Mouse (Mus musculus) midbrain, embryonic 16.5 days (tissue): ENCODE measurements around the gene Pde6g. TPM values are rescaled to one million over a fixed set of nuclear protein-coding genes. Genes with fewer than 3 reads are reported as not detected.

ENCODE experiments used
- ATAC-seq: fragments of 200-750 bp; cut with Nextera tagmentation; 2 replicates; pipeline ENCODE4 v1.8.0; 2017; ENCODE audit warnings: moderate TSS enrichment
- H3K27ac ChIP-seq: fragments of 300-500 bp; sonication (generic); 2 replicates; pipeline ENCODE4 v1.5.1; 2014; ENCODE audit warnings: mild to moderate bottlenecking, low read length, mixed read lengths
- H3K27me3 ChIP-seq: fragments of 300-500 bp; sonication (generic); 2 replicates; pipeline ENCODE4 v1.6.1; 2014; ENCODE audit warnings: low read depth, low read length, mixed read lengths; ENCODE audit not compliant: control insufficient read depth, insufficient read depth
- H3K36me3 ChIP-seq: fragments of 300-500 bp; sonication (generic); 2 replicates; pipeline ENCODE4 v1.6.1; 2014; ENCODE audit warnings: mild to moderate bottlenecking, low read length, moderate library complexity, mixed read lengths; ENCODE audit not compliant: control insufficient read depth, insufficient read depth
- H3K4me1 ChIP-seq: fragments of 300-500 bp; sonication (generic); 2 replicates; pipeline ENCODE4 v1.6.1; 2014; ENCODE audit warnings: mild to moderate bottlenecking, low read length, mixed read lengths; ENCODE audit not compliant: control insufficient read depth, insufficient read depth
- H3K4me2 ChIP-seq: fragments of 300-500 bp; sonication (generic); 2 replicates; pipeline ENCODE4 v1.6.1; 2014; ENCODE audit warnings: mild to moderate bottlenecking, low read length, mixed read lengths
- H3K4me3 ChIP-seq: fragments of 300-500 bp; sonication (generic); 2 replicates; pipeline ENCODE4 v1.5.1; 2014; ENCODE audit warnings: low read depth, mild to moderate bottlenecking, low read length, moderate library complexity, mixed read lengths
- H3K9ac ChIP-seq: fragments of 300-500 bp; sonication (generic); 2 replicates; pipeline ENCODE4 v1.6.1; 2014; ENCODE audit warnings: low read depth, low read length, mixed read lengths
- H3K9me3 ChIP-seq: fragments of 300-500 bp; sonication (generic); replicated peaks from 2 replicates; pipeline ENCODE4 v1.6.1; 2014; ENCODE audit warnings: mild to moderate bottlenecking, low read length, mixed read lengths; ENCODE audit not compliant: control insufficient read depth, poor library complexity, severe bottlenecking
- WGBS: fragments of 180-500 bp; shearing (Covaris S2); extraction: QIAGEN DNeasy Blood & Tissue Kit; methylation state at CpG from one replicate; pipeline ENCODE4 v1.1.7; 2014; 5-methylcytosine and 5-hydroxymethylcytosine counted together
- polyA plus RNA-seq: library from polyadenylated mRNA; unstranded; fragments of >200 nt; fragmentation: Nextera tagmentation; extraction: Ambion mirVana; gene quantifications from 2 replicates; pipeline ENCODE4 v1.2.1, GENCODE M21; 2015

Gene Pde6g
- polyA plus RNA-seq, 1 experiment from 2014 or later = 0.36 TPM

DNA sequence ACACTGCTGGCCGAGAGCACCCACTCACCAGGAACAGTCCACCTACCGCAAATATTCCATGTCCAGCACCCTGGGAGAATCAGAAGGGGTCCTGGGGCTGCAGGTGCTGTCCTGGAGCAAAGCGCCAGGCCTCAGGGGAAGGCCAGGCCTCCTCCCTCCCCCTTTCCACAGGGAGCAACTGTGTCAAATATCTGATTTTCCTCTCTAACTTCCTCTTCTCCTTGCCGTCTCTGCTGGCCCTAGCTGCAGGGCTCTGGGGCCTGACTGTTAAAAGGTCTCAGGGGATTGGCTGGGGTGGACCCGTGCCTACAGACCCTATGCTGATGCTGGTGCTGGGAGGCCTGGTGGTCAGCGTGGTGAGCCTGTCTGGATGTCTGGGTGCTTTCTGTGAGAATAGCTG is 9.2 kb downstream of the Pde6g start:
- no peaks in the 10 kb centered on the region for H3K36me3 ChIP-seq
- no peak for ATAC-seq
- WGBS = 78% methylated on average over 6 of the region's 6 CpGs

DNA sequence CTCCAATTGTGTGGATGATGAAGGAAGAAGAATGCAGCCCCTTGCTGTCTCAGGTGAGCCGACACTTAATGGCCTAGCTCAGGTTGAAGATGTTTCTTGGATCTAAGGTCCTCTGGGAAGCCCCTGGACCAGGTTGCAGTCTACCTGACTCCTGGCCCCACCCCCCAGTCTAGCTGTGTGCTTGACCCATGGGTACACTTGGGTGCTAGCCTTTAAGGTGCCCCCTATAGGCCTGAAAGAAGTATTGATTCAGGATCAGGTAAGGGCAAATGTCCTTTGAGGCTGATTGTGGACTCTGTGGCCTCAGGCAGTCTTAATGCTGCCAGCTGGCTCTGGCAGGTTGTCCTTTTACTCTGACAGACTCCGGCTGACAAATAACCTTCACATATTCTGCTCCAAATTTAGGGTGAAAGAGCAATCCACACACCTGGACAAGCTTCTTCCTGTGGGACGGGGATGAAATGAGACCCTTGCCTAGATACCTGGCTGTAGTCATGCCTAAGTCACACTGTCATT is 10.5 kb downstream of the Pde6g start:
- Histone ChIP-seq H3K4me1 (no peaks in the 10 kb centered on the region), H3K36me3 (no peaks in the 10 kb centered on the region), H3K9me3 (no peaks in the 10 kb centered on the region), H3K4me2 (no peak overlapping the region), H3K9ac (no peak overlapping the region), H3K27ac (no peak overlapping the region), H3K27me3 (no peaks in the 10 kb centered on the region), H3K4me3 (no peak overlapping the region)
- WGBS = 91% methylated on average over 3 of the region's 3 CpGs
- ATAC-seq = no peak

More for the DNA sequence above, 9.2 kb downstream of the Pde6g start:
- no peak overlapping the region for H3K4me3 ChIP-seq
- H3K4me1 ChIP-seq = no peaks in the 10 kb centered on the region
- no peak overlapping the region for H3K9ac ChIP-seq
- no peaks in the 10 kb centered on the region for H3K27me3 ChIP-seq
- H3K27ac ChIP-seq = no peak overlapping the region
- no peak overlapping the region for H3K4me2 ChIP-seq
- no peaks in the 10 kb centered on the region for H3K9me3 ChIP-seq

- H3K27ac ChIP-seq = no peak within 1 kb of the TSS
- ATAC-seq = no peak
- H3K36me3 ChIP-seq = no peaks in the 10 kb centered on the region
- no peak within 1 kb of the TSS for H3K9ac ChIP-seq
- H3K9me3 ChIP-seq = no peaks in the 10 kb centered on the region
- 86% methylated on average over 3 of the region's 3 CpGs for WGBS
- no peak within 1 kb of the TSS for H3K4me3 ChIP-seq
- H3K4me1 ChIP-seq = no peaks in the 10 kb centered on the region
- H3K27me3 ChIP-seq = no peaks in the 10 kb centered on the region
- no peak within 1 kb of the TSS for H3K4me2 ChIP-seq
Measured at GRCm38 (mm10) chr11:120442344-120442743, 11.0 kb downstream of the Pde6g start, which contains the start of gene Tspan10. Tspan10 (plus strand) TSS chr11:120442644.

GRCm38 (mm10) chr11:120437857-120438385 is 15.4 kb downstream of the Pde6g start:
- Histone ChIP-seq H3K27ac (peak overlapping the region; percentile 82; the same call in 1 of the 2 replicates), H3K4me2 (peak overlapping the region; percentile 92), H3K4me1 (peaks cover 12% of the 10 kb centered on the region), H3K9ac (peak overlapping the region; percentile 99), H3K4me3 (peak overlapping the region; percentile 98), H3K27me3 (no peaks in the 10 kb centered on the region), H3K9me3 (no peaks in the 10 kb centered on the region), H3K36me3 (peaks cover 3% of the 10 kb centered on the region)
- WGBS = 32% methylated on average over 12 of the region's 12 CpGs
- ATAC-seq = no peak

DNA sequence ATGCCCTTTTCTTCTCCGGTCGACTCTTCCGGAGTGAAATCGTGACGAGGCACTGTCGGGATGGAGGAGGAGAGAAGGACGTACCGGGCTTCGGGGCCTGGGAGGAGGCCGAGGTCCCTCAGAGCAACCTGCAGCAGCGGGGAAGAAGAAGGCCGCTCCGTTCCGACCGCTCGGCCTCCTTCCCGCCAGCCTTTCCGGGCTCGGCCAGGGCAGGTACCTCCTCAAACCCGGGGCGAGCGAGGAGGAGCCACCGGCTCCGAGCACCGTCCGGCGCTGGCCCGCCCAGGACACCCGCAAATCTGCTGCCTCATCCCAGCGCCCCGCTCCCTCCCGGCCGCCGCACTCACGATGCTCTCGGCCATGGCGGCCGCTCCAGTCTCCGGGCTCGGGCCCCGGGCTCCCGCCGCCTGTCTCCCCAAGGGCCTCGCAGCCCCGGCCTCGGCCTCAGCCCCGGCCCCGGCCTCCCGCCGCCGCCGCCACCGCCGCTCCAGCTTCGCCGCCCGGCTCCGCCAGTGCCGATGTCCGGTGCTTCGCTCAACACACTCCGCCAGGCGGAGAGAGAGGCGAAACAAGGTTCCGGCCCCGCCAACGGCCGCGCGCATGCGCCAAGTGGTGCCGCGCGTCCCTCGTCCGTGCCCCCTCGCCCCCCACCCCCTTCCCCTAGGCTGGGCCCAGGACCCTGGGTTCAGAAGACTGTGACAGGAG is 16.0 kb downstream of the Pde6g start, which contains the start of gene Nploc4:
Gene Nploc4, minus strand, starts transcription at position 557 of the 705 bp plus-strand sequence.
- Histone ChIP-seq H3K27ac (peak within 1 kb of the TSS; percentile 82), H3K4me3 (peak within 1 kb of the TSS; percentile 98)
- 1% methylated on average over 61 of the region's 77 CpGs for WGBS

DNA sequence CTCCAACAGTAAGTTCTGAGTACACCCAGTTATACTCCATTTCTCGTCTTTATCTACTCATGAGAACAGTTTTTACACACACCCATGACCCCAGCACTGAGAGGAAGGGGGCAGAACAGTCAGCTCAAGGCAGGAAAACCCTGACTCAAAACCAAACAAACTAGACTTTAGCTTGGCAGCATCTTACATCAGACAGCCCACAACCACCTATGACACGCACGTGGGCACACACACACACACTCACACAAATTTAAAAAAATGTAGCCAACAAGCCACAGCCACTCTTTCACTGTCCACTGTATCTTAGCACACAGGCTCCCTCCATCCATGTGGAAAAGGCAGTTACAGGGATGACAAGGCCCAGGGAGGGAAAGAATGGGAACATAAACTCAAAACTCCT is 26.6 kb downstream of the Pde6g start:
- Histone ChIP-seq H3K4me2 (no peak overlapping the region), H3K9ac (no peak overlapping the region), H3K4me3 (no peak overlapping the region), H3K27ac (no peak overlapping the region), H3K36me3 (peaks cover 26% of the 10 kb centered on the region), H3K4me1 (no peaks in the 10 kb centered on the region), H3K9me3 (no peaks in the 10 kb centered on the region), H3K27me3 (no peaks in the 10 kb centered on the region)
- ATAC-seq = no peak
- WGBS = 89% methylated on average over 3 of the region's 3 CpGs

More for the DNA sequence above, 16.0 kb downstream of the Pde6g start, which contains the start of gene Nploc4:
- no peaks in the 10 kb centered on the region for H3K9me3 ChIP-seq
- H3K4me2 ChIP-seq = peak within 1 kb of the TSS; percentile 92
- peak within 1 kb of the TSS; percentile 99 for H3K9ac ChIP-seq
- H3K4me1 ChIP-seq = peaks cover 12% of the 10 kb centered on the region
- peak; percentile 82 for ATAC-seq
- peaks cover 8% of the 10 kb centered on the region for H3K36me3 ChIP-seq
- no peaks in the 10 kb centered on the region for H3K27me3 ChIP-seq

- 67% methylated on average over 9 of the region's 9 CpGs for WGBS
- Histone ChIP-seq H3K27me3 (no peaks in the 10 kb centered on the region), H3K36me3 (peaks cover 34% of the 10 kb centered on the region), H3K27ac (no peak overlapping the region), H3K4me1 (no peaks in the 10 kb centered on the region), H3K4me2 (no peak overlapping the region), H3K9me3 (no peaks in the 10 kb centered on the region), H3K4me3 (no peak overlapping the region), H3K9ac (no peak overlapping the region)
- no peak for ATAC-seq
Measured at GRCm38 (mm10) chr11:120423569-120424295, 29.6 kb downstream of the Pde6g start.

- H3K27me3 ChIP-seq = no peaks in the 10 kb centered on the region
Measured at GRCm38 (mm10) chr11:120422651-120423568, 30.4 kb downstream of the Pde6g start.

More at GRCm38 (mm10) chr11:120422651-120423568, 30.4 kb downstream of the Pde6g start:
- Histone ChIP-seq H3K36me3 (peaks cover 32% of the 10 kb centered on the region), H3K9ac (no peak overlapping the region), H3K27ac (no peak overlapping the region), H3K4me3 (no peak overlapping the region), H3K9me3 (no peaks in the 10 kb centered on the region), H3K4me1 (no peaks in the 10 kb centered on the region), H3K4me2 (no peak overlapping the region)
- ATAC-seq = no peak
- WGBS = 90% methylated on average over 13 of the region's 13 CpGs
